Mouse (Mus musculus): ENCODE results near the gene Arhgap45.

Arhgap45 gene

GRCm38 (mm10) chr10:80063104-80063503 lies 46.7 kb downstream of the Arhgap45 start:
- no peak for DNase-seq

GRCm38 (mm10) chr10:80063877-80064650 lies 47.6 kb downstream of the Arhgap45 start:
- DNase-seq: no peak

- no peak for DNase-seq
Measured at GRCm38 (mm10) chr10:80069251-80069650, 52.8 kb downstream of the Arhgap45 start.

- DNase-seq: no peak
Measured at GRCm38 (mm10) chr10:80069948-80070450, 53.5 kb downstream of the Arhgap45 start.

GRCm38 (mm10) chr10:80070837-80071515 lies 54.5 kb downstream of the Arhgap45 start:
- DNase-seq: peak; percentile 90

GRCm38 (mm10) chr10:80071516-80071900 lies 55.1 kb downstream of the Arhgap45 start:
- no peak for DNase-seq

- no peak for DNase-seq
Measured at GRCm38 (mm10) chr10:80072623-80073489, 56.4 kb downstream of the Arhgap45 start.

- DNase-seq: peak; percentile 88
Measured at GRCm38 (mm10) chr10:80074813-80075601, 58.6 kb downstream of the Arhgap45 start.

- DNase-seq: no peak
Measured at GRCm38 (mm10) chr10:80075924-80076323, 59.5 kb downstream of the Arhgap45 start.

- DNase-seq: no peak
Measured at GRCm38 (mm10) chr10:80076386-80076785, 59.9 kb downstream of the Arhgap45 start.

- no peak for DNase-seq
Measured at GRCm38 (mm10) chr10:80077312-80077711, 60.9 kb downstream of the Arhgap45 start.

- no peak for DNase-seq
Measured at GRCm38 (mm10) chr10:80078366-80078765, 61.9 kb downstream of the Arhgap45 start.

- no peak for DNase-seq
Measured at GRCm38 (mm10) chr10:80080396-80081070, 64.1 kb downstream of the Arhgap45 start.

All from layer of hippocampus, adult 9-11 months (tissue).